Mouse (Mus musculus): ENCODE data around the gene A26c2. TPM values are rescaled to one million over a fixed set of nuclear protein-coding genes. Genes with fewer than 3 reads are reported as not detected.

A26c2 gene
- polyA plus RNA-seq (2012; fragmentation: generic; extraction: Trizol): not detected
- long read RNA-seq, experiment 1: 0 reads
- long read RNA-seq, experiment 2: 0 reads

- H3K36me3 ChIP-seq (ENCODE audit: control insufficient read depth, insufficient read depth): no peaks in the 10 kb centered on the region
- H3K27me3 ChIP-seq (ENCODE audit: control insufficient read depth, insufficient read depth, insufficient read length): no peaks in the 10 kb centered on the region
- no peaks in the 10 kb centered on the region for H3K79me2 ChIP-seq (ENCODE audit: control insufficient read depth, insufficient read depth)
- no peak within 1 kb of the TSS for H3ac ChIP-seq (ENCODE audit: control insufficient read depth, insufficient read length, low read depth)
- H3K4me3 ChIP-seq (ENCODE audit: insufficient read depth, poor library complexity, severe bottlenecking): no peak within 1 kb of the TSS
- TF ChIP-seq FOSL1 (IDR thresholded peaks at IDR 0.05; ENCODE audit: insufficient read depth, low read length, poor library complexity, severe bottlenecking): no peak
- TF ChIP-seq MYOG (IDR thresholded peaks at IDR 0.05; ENCODE audit: control insufficient read depth, extremely low read depth, insufficient read length): no peak
- H3K79me3 ChIP-seq (ENCODE audit: low read depth): no peaks in the 10 kb centered on the region
Observed at GRCm38 (mm10) chr7:62823573-62823972, at the start of gene A26c2. A26c2 (minus strand) TSS chr7:62823673.

GRCm38 (mm10) chr7:62851471-62851870, 28.0 kb upstream of the A26c2 start:
- Histone ChIP-seq H3K27me3 (ENCODE audit: control insufficient read depth, insufficient read depth, insufficient read length) (no peaks in the 10 kb centered on the region), H3ac (ENCODE audit: control insufficient read depth, insufficient read length, low read depth) (no peak overlapping the region), H3K36me3 (ENCODE audit: control insufficient read depth, insufficient read depth) (no peaks in the 10 kb centered on the region), H3K79me3 (ENCODE audit: low read depth) (no peaks in the 10 kb centered on the region), H3K4me3 (ENCODE audit: insufficient read depth, poor library complexity, severe bottlenecking) (no peak overlapping the region), H3K79me2 (ENCODE audit: control insufficient read depth, insufficient read depth) (no peaks in the 10 kb centered on the region)
- TF ChIP-seq MAX (IDR thresholded peaks at IDR 0.05) (no peak), MYOD1 (IDR thresholded peaks at IDR 0.05; ENCODE audit: control insufficient read depth, insufficient read length, low read depth) (no peak), CEBPB (IDR thresholded peaks at IDR 0.05; ENCODE audit: low read depth) (no peak), FOSL1 (IDR thresholded peaks at IDR 0.05; ENCODE audit: insufficient read depth, low read length, poor library complexity, severe bottlenecking) (no peak), MYOG (IDR thresholded peaks at IDR 0.05; ENCODE audit: control insufficient read depth, extremely low read depth, insufficient read length) (no peak), CTCF (IDR thresholded peaks at IDR 0.05; ENCODE audit: control insufficient read depth, insufficient read depth, insufficient read length) (no peak), USF1 (IDR thresholded peaks at IDR 0.05; ENCODE audit: low read depth) (no peak)

All from C2C12 (cell line).